Mouse (Mus musculus) megakaryocyte-erythroid progenitor cell, adult 5 weeks (primary cell): ENCODE results near the gene Cacnb1. TPM values are rescaled to one million over a fixed set of nuclear protein-coding genes. Genes with fewer than 3 reads are reported as not detected.

Experiments used
- polyA plus RNA-seq: library from polyadenylated mRNA; stranded (reverse); fragments of >175 nt; gene quantifications from 2 replicates; pipeline ENCODE4 v1.2.3, GENCODE M21; 2012

The Cacnb1 gene
- polyA plus RNA-seq: 5.2 and 5.5 TPM in 2 replicates

DNA sequence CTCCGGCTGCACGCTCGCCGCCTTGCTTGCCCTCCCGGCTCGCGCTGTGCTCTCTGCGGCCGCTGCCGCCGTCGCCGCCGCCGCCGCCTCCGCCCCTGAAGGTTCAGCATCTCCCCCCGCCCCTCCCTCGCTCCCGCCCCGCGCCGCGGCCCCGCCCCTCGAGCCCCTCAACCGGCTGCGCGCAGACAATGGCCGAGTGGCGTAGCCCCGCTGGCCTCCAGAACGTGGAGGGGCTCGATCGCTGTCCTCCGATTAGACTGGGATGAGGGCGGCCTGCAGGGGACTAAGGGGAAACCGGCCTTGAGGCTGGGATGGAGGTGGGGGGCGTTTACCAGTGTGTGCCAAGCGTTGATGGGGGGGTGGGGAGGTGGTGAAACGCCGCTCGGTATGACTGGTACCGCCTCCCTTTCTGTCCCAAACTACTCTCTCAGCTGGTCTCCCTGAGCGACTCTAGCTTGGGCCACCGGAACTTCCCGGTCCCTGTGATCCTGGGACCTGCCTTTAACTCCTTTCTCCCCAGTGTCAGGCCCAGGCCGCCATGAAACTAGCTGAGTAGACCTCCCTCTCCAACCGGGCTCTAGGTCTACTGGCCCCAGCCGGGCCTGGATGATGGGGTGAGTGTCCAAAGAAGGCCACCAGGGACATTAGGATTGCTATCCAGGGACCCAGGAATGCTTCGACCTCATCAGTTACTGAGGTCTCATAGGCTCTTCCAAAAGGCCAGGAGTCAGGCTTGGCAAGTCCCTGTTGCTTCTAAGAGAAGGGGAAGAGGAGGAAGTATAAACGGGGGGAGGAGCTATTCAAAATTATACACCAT, at the start of gene Cacnb1:
TSS of gene Cacnb1 (minus strand) at position 480 of the 817 bp plus-strand sequence.

DNA sequence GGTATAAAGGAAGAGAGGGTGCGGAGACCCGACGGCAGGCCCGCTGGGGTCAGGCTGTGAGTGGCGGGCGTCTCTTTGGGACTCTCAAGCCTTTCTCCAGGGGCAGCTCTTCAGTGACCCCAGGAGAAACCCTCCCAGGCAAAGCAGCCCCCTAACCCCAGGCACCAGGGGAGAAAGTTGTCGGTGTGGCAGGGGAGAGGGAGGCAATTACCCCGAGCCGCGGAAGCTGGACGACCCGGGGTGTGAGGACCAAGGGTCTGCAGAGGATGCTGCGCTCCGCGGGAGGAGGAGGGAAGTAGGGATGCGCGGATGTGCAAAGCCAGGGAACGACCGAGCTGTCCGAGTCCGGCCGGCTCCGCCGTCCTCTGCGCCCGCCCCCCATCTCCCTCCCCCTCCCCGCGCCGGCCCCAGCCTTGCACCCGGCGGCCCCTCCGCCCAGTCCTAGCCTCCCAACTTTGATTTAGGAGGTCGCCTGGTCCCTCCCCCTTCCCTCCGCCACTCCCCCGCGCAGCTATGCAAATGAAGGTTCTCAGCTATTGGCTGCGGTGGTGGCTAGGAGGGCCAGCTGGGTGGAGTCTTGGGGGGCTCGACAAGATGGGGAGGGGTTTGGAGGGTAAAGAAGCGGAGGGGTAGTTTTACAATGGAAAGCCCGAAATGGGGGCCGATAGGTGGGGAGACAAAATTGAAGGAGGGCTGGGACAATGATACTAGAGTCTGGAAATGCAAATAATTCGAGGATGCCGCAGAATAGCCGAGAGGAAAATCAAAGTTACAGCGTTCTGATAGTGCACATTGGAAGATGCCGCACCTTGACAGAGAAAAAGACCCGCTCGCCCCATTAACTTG, 30.4 kb upstream of the Cacnb1 start, which contains the start of gene Stac2:
TSS of gene Stac2 (minus strand) at position 474 of the 846 bp plus-strand sequence.

DNA sequence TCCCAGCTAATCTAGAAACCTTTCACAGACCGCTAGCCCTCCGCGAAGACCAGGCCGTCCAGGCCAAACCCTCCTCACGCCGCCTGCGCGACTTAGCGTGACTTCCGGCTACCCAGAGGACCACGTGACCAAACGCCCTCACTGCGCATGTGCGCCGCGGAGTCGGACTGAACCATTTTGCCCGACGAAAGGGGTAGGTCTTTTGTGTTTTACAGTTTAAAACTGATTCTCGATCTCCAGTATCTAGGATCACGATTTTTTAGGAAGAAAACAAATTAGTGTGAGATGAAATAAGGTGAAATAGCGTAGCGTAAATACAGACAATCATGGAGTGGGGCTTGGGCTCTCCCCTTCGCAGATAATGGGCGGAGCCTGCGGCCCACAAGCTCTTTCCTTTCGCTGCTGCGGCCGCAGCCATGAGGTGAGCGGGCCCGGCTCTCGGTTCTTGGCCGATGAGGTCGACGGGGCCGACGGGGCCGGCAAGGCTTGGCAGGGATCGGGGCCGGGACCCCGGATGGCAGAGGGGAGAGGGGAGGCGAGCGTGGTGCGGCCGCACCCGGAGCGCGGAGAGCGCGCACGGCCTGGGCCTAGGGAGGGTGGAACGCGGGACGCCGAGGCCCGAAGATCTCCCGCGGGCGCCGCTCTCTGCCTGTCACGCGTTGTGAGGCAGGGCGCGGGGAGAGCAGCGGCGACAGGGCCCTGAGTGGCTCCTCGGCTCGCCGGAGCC, 3.9 kb upstream of the Cacnb1 start, which contains the start of gene Rpl19:
TSS of gene Rpl19 (plus strand) at position 141 of the 727 bp plus-strand sequence.

DNA sequence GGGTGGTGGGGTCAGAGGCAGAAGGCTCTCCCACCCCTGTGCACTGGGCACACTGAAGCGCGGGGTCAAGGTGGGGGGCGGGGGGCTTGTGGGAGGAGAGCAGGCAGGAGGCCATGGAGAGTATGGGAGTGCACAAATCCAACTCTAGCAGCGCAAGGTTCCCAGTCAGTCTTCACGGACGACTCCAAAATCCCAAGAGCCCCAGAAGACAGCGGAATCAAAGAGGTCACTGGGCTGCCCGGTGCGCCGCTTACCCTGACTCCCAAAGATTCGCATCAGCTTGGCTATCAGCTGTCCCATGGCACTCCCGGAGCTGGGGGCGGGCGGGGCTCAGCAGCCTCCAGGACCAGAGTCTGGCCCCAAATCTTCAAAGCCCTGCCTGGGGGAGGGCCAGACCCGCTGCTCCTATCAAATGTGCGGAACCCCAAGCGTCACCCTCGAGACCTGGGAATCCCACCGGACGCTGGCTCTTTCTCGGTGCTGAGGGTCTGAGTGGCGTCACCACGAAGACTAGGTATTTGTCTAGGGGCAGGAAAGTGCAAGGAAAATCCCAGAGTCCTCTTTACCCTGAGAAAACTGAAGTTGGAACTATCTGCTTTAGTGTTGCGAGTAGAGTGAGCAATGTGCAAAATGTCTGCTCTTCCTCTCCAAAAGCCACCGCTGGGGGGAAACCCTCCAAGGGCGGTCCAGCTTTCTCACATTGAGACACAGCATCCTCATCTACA, 27.1 kb downstream of the Cacnb1 start, which contains the start of gene Arl5c:
TSS of gene Arl5c (minus strand) at position 618 of the 725 bp plus-strand sequence.

DNA sequence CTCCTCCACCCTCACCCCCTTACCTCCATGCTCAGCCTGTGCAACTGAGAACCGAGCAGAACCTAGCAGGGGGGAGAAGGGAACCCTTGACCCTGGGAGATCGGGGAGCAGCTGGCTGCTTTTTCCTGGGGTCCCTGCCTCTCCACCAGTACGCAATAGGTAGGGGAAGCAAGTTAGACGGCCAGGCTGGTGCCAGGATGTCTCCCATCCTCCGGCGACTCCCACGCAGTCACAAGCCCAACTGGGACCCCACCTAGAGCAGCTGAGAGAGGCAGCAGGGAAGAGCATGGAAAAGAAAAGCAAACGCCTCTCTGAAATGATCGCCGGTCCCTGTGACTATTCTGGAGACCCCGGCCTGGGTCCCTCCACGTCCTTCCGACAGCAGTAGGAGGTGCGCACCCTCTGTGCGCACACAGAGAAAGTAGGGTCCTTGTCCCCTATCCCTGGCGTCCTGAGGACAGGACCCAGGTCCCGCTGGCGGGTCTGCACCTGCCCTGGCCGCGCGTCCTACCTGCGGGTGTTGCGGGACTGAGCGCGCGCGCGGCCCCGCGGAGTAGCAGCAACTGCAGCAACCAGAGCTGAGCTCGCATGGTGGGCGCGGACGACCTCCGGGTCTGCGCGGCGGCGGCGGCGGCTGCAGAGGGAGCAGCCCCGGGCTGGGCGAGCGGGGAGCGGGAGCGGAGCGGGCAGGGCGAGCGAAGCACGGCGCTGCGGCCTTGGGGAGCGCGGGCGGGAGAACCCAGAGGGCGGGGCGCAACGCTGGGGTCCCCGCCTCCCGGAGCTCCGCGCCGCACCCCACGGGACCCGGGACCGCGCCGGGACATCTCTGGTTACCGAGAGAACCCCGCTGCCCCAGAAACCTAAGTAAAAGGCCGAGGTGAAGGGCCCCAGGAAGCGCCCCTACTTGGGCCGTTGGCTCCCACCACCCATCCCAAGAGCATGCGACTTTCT, 36.8 kb downstream of the Cacnb1 start, which contains the start of gene Plxdc1:
TSS of gene Plxdc1 (minus strand) at position 718 of the 951 bp plus-strand sequence.

Other genes with a start within 250 kb of the Cacnb1 start
- gene 1700001P01Rik, start 247.1 kb downstream of the Cacnb1 start, polyA plus RNA-seq: not detected in 2 replicates
- 286 and 333 TPM in 2 replicates for gene Rpl23, start 240.6 kb downstream of the Cacnb1 start, polyA plus RNA-seq
- gene Lasp1, start 224.0 kb downstream of the Cacnb1 start, polyA plus RNA-seq: 99.3 and 122 TPM in 2 replicates
- 0.35 and 0.42 TPM in 2 replicates for gene B230217C12Rik, start 182.3 kb downstream of the Cacnb1 start, polyA plus RNA-seq
- gene Fbxo47, start 138.9 kb downstream of the Cacnb1 start, polyA plus RNA-seq: not detected in 2 replicates
- 4.0 and 4.6 TPM in 2 replicates for gene Plxdc1, start 36.6 kb downstream of the Cacnb1 start, polyA plus RNA-seq
- 7.7 and 9.4 TPM in 2 replicates for gene Arl5c, start 26.9 kb downstream of the Cacnb1 start, polyA plus RNA-seq
- 2,384 and 2,788 TPM in 2 replicates for gene Rpl19, start 3.7 kb upstream of the Cacnb1 start, polyA plus RNA-seq
- 0.04 and 0.11 TPM in 2 replicates for gene Stac2, start 30.4 kb upstream of the Cacnb1 start, polyA plus RNA-seq
- 6.3 and 7.8 TPM in 2 replicates for gene Fbxl20, start 127.4 kb upstream of the Cacnb1 start, polyA plus RNA-seq
- 11.1 and 12.5 TPM in 2 replicates for gene Med1, start 170.3 kb upstream of the Cacnb1 start, polyA plus RNA-seq
- gene Cdk12, start 180.0 kb upstream of the Cacnb1 start, polyA plus RNA-seq: 12.8 and 16.4 TPM in 2 replicates